Mouse (Mus musculus) kidney, adult 8-10 months (tissue): Measurements from ENCODE around the gene Tmem165.

Experiments
- DNase-seq, 2 experiments: peaks; one replicate each; pipeline ENCODE4 v3.0.0; 2022

Gene Tmem165

DNA sequence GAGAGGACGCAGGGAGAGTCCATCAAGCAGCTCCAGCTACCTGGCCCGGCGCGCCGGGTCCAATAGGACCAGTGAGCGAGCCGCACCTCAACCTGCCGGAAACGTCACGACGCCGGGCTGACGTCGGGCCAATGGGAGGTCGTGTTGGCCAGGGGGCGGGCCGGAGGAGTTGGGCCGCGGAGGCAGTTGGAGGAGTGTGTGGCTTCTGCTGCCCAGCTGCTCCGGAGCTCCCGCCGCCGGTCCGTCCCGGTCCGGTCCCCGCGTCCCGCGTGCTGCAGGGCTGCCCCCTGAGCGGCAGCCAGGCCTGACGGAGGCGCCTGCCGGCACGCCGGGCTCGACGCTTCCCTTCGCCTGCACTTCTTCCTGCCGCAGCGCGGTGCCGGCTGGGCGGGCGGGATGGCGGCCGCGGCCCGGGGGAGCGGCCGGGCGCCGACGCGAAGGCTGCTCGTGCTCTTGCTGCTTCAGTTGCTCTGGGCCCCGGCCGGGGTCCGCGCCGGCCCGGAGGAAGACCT, at the start of gene Tmem165:
Tmem165 (plus strand) TSS at position 131 of the 512 bp plus-strand sequence.
- DNase-seq: peak; percentile 95

DNA sequence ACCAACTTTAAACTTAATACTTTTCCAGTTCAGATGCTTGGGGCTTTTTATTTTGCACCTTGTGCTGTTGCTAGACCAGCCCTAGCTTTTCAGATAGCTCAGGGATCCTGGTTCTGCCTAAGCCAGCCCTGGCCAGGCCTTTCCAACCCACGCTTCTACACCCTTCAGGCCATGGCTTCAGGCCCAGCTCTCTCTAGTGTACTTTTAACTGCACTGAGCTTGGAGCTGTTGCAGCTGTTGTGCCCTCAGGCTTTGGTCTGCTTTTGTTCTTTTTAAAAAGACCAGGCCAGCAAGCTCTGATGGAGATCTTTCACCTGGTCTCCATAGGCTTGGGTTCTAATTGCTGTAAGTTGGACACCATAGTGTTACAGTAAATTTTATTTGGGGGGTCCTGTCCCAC, 48.0 kb upstream of the Tmem165 start:
- no peak for DNase-seq

DNA sequence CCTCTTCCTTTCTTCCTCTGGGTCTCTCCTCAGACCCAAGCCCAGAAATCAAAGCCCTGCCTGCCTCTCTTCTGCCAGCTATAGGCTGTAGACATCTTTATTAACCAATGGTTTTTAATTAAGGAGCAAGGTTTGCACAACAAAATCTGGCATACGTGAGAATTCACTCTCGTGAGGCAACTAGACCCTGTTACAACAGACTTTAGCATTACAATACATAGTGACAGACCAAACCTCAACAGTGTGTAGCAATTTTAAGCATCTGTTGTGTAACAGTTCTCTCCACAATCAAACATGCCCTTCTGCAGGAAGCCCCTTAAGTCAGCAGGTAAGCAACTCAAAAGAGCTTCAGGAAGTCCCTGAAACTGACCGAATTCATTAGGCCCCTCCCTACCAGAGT, 47.4 kb upstream of the Tmem165 start:
- DNase-seq: no peak

DNA sequence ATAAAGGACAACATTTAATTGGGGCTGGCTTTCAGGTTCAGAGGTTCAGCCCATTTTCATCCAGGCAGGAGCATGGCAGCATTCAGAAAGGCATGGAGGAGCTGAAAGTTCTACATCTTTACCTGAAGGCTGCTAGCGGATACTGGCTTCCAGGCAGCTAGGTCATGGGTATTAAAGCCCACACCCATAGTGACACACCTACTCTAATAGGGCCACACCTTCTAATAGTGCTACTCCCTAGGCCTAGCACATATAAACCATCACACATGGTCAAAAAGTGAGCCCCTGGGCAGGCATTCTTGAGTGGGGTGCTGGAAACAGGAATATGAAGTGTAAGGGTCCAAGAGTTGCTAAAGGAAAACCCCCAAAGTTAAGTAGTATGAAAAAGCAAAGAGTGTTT, 46.1 kb upstream of the Tmem165 start:
- no peak for DNase-seq

DNA sequence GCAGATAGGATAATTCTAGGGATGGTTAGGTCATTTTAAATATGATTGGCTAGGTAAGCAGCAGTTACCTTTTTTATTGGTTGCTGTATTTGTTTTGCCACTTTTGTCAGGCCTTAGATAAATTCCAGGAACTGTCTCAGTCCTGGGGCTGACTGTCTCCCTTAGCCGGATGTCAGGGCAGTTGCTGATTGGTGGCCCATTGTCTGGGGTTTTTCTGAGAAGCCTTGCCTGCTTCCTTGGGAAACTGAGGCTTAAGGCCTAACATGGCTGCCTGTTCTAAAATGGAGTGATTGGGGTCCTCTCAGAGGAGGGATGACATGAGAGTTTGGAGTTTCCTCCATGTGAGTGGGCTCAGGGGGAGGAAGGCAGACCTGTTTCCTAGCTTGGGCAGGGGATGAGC, 45.6 kb upstream of the Tmem165 start:
- no peak for DNase-seq

DNA sequence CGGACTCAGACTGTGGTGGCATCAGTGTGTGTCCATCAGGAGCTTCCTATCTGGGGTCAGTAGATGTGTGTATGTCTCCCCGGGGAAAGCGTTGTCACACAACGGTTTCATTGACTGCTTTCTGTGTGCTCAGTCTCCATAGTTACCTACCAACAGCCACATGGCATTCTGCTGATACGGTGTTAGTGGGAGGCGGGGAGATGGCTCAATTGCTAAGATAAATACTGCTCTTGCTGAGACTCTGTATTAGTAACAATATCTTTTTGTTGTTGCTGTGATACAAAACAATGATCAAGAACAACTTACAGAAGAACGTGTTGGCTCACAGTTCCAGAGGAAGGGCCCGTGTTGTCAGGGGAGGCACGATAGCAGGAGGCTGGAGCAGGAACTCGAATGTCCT, 45.2 kb upstream of the Tmem165 start:
- no peak for DNase-seq

DNA sequence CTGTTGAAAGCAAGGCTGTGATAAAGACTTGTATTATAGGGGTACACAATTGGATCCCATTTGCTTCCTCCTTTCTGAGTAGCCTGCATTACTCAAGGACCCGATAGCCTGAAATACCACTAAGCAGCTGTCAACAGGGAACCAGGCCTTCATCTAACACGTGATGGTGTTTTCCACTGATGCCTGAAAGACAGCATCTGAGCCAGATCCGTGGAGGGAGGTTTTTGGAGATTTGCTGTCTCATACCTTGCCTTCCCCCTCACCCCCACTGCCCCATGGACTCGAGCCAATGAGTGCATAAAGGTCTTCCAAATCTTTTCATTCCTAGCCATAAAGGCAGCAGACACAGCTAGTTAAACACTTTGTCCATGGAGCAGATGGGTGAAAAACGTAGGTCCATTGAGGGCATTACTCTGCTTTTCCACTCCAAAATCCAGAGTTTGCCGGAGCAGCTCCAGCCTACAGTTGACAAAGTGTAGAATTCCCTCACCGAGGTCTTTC, 44.5 kb upstream of the Tmem165 start:
- DNase-seq: peak in 1 of 2 experiments; percentile 11

DNA sequence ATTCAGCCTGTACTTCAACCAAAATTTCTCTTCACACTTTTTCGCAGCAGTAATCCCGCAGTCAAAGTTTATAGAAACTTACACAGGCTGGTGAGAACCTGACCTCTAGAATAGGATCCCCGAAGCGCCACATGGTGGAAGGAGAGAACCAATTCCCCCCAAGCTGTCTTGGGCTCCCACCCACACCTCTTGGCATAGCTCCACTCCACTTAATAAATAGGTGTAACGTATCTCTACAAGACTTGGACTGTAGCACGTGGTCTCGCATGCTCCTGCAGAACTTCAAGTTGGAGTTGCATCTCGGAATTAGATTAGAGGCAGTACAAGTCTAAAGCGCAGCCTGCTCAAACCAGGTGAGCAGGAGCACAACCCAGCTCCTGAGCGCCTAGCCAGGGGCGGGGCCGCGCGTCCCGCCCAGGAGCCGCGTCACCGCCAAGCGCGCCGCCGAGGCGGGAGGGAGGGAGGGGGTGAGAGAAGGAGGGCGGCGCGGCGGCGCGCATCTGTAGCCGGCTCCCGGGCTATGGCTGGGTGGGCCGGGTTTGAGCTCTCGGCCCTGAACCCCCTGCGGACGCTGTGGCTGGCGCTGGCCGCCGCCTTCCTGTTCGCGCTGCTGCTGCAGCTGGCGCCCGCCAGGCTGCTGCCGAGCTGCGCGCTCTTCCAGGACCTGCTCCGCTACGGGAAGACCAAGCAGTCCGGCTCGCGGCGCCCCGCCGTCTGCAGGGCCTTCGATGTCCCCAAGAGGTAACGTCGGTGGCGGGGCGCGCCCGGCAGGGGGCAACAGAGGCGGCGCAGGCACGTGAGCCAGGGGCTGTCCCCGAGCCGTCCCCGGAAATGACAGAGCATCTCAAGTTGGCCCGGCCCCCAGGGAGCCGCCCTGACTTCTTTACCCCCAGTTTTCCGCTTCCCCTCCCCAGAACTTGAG, 43.6 kb upstream of the Tmem165 start, which contains the start of gene Srd5a3:
Srd5a3 (plus strand) TSS at position 464 of the 922 bp plus-strand sequence.
- peak; percentile 94 to 96 for DNase-seq

DNA sequence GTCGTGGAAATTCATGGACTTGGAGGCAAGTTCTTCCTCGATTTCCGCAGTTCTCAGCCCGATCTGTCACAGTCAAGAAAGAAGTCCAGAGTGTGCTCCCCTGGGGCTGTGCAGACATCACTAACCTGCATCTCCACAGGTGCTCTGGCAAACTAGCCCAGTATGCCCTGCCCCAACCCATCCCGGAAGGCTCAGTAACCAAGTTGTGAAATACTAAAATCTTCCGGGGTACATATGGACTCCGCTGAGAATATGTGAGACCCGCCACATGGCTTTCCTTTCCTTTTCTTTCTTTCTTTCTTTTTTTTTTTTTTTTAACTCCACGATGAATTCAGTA, 43.0 kb upstream of the Tmem165 start:
- no peak for DNase-seq

DNA sequence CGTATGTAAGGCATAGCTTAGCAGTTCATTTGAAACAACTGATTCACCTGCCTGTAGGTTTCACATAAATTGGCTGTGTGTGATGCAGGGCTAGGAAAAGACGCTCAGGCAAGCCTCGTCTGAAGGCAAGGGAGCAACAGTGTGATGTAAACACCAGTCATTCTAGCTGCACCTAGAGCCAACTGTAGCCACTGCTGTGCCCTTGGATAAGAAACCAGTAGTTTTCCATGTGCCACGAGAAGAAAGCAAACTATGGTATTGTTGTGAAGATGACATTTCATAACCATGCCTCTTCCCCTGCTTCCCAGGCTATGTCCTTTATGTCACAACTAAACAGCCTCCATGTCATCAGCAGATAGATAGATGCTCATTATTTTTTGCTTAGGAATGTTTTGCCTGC, 40.3 kb upstream of the Tmem165 start:
- no peak for DNase-seq

DNA sequence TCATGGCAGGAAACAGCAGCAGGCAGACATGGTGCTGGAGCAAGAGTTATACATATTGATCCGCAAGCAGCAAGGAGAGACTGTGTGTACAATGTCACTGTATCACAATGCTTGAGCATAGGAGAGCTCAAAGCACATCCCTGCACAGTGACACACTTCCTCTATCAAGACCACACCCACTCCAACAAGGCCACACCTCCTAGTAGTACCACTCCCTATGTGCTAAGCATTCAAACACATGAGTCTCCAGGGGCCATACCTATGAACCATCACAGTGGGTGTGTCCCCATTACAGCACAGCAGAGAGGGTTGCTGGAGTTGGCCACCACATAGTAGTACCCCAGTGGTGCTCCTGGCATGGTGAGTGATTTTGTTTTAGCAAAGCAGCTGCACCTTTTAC, 37.3 kb upstream of the Tmem165 start:
- DNase-seq: no peak

DNA sequence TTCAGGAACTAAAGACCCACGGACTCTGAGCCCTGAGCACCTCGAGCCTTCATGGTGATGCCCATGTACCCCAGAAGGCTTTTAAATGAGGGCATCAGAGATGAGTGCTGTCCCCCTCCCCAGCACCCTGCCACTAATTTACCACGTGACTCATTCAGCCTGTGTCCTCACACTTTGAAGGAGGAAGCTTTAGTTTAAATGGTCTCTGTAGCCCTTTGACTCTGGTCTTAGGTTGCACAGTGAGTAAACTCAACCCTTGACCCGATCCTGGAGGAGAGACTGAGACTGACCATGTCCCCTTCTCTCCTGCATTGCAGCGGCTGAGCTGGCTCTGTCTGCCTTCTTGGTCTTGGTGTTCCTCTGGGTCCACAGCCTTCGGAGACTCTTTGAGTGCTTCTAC, 34.2 kb upstream of the Tmem165 start:
- no peak for DNase-seq

DNA sequence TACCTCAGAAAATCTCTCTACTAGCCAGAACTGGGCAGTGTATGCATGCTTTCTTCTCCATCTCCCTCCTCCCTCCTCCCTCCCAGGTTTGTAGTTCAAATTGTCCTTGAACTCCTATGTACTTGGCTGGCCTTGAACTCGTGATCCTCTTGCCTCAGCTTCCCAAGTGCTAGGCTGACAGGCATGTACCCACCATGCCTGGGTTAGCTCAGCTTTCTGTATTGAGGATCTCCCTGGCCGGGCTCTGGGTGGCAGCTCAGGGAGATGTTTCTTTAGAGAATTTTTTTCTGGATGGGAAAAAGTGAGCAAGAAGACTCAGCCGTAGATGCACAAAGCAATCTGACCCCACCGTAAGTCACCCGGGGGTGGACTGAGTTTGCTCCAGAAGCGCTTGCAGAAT, 30.7 kb upstream of the Tmem165 start:
- DNase-seq: no peak

DNA sequence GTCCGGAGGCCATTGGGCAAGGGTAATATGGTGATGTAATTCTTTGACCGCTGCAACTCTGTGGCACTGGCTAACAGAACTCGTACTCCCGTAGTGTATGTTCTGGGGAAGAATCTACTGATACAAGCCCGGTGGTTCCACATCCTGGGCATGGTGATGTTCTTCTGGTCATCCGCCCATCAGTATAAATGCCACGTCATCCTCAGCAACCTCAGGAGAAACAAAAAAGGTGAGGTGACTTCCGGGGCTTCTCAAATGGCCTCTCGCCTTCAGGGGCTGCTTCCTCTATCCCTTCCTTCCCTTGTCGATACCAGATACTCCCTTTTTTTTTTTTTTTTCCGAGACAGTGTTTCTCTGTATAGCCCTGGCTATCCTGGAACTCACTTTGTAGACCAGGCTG, 30.2 kb upstream of the Tmem165 start:
- DNase-seq: no peak

DNA sequence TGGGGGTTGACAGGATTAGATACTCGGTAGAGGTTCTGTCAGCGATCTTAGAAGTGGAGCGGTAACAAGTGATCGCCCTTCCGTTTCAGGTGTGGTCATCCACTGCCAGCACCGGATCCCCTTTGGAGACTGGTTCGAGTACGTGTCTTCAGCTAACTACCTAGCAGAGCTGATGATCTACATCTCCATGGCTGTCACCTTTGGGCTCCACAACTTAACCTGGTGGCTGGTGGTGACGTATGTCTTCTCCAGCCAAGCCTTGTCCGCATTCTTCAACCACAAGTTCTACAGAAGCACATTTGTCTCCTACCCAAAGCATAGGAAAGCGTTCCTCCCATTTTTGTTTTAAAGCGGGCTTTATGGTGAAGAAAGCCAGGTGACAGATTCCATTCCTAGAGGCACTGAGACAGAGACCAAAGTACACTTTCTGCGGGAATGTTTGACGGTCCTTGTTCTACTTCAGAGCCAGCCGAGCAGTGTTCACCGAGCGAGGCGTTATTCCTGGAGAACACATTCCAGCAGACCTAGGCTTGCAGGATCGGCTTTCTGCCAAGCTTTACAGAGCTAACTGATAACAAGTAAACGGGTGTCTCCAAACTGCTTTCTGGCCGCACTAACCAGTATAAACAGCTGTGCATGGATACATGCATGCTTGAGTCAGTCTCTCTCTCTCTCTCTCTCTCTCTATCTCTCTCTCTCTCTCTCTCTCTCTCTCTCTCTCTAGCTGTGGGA, 29.1 kb upstream of the Tmem165 start:
- DNase-seq: peak; percentile 13 to 21

DNA sequence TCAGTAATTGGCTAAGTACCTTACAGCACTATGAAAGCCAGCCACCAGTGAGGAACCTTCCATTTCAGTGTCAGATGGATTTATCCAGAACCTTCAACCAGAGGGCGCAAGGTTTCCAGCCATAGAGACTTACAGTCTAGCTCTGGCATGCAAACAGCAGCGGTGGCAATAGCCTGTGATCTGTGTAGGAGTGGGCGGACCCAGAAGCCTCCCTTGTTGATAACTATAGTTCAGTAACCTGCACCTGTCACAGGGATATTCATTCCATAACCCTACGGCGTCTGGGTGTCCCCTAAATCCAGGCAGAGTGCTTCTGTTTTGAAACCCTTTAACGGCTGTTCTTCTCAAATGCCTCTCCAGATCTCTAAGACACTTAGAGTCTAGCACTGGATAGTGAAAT, 24.1 kb upstream of the Tmem165 start:
- no peak for DNase-seq

DNA sequence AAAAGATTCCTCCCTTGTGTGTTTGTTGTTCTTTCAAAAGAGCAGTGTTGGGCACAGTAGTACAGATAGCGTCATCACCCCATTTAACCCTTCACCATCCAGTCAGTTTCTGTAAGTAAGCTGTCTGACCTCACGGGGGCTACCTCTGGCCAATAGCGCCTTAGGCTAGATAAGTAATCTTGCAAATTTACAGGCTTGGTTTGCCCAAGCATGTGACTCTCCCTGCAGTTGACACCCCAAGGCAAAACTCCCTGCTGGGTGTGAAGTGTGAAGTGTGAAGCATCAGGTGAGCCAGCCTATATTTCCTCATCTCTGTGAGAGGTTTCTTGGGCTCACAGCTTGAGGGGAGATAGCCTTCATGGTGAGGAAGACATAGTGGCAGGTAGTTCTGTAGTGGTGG, 23.6 kb upstream of the Tmem165 start:
- no peak for DNase-seq

DNA sequence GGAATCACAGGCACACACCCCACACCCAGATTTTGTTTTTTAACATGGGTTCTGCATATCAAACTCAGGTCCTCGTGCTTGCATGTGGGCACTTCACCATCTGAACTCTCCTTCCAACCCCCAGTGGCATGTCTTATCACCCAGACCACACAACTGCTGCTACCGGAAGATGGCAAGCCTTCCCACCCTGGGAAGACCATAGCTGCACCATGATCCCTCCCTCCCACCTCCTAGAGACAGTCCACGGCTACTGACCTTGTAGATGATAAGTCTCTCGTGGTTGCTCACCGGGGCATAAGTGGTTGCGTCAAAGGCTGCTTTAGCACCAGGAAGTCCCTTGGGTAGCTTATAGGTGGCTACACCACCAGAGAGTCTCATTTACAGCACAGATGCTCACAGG, 22.2 kb upstream of the Tmem165 start:
- no peak for DNase-seq

DNA sequence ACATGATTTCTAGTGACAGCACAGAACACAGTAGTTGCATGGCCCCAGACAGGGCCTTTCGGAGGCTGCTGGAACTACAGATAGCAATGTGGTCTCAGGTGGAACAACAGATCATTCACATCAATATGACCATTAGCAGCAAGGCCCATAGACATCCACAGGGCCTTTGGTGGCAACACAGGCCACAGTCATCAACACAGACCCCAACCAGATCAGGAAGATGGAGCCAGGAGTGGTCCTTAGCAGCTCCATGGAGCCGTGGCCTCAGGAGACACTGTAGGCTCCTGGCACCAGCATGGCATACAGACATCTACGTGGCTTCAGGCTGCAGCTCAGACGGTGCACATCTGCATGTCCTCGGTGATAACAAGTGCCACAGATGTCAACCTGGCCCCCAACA, 20.8 kb upstream of the Tmem165 start:
- no peak for DNase-seq

DNA sequence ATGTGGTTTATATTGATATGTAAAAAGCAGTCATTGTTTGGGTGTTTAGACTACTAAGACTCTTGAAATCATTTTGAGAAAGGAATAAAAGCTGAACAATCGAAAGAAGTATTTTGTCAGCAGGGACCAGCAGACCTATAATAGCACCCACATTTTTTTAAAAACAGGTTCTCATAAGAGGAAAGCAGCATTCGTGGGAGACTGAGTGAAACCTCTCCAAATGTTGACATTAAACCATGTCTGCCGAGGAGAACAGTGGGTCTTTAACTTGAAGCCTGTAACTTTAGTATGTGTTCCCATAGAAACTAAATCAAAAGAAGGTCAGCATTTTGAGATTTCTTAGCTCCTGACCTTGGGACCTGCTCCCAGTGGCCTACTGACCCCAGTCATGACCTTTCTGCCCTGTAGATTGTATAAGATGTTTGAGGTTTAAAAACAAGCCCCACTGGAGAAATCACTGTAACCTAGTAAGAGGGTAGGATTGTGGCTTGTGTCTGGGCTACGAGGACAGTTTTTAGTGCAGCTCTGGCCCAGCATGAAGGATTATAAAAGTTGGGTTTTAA, 19.8 kb upstream of the Tmem165 start:
- DNase-seq: no peak

DNA sequence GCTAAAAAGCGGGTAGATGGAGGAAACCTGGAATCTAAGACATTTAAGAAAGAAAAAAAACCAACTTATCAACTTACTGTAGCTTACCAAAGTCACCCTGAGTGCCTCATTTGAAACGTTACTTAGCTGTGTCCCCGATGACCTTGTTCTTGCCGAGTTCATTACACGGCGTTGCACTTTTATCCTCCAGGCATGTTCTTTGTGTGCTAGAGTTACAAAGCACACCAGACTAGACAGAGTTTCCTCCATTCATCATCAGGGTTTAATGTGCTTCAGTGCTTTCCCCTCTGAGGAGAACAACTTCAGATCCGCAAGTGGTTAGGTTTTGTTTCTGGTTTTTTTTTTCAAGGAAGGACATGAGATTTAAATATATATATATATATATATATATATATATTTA, 18.9 kb upstream of the Tmem165 start:
- no peak for DNase-seq

DNA sequence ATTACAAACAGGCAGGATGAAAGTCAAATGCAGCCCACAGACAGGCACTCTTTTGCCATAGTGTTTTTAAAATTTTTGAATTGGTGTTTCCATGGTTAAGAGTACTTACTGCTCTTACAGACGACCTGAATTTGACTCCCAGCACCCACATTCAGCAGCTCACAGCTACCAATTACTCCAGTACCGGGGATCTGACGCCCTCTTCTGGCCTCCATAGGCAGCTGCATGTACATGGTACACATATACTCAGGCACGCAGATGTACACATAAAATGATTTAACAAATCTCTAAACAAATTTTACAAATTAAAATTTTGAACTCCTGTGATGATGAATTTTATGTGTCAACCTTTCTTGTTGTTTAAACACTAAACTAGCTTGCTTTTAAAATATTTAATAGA, 13.2 kb upstream of the Tmem165 start:
- DNase-seq: no peak

DNA sequence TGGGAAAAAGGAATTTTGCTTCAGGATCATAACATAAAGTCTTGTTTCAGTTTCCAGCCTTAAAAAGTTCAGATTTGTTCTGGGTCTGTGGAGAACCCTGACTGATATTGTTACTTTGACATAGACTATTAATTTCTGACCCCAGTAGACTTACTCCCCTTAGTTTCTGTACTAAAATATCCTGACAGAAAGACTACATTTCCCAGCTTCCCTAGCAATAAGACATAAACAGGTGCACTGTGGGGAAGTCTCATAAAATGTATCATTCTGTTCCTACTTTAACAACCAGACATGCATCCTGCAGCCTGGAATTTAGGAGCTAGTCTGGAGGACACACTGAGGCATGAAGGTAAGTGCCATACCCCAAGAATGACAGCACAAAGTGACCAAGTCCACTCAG, 12.6 kb upstream of the Tmem165 start:
- DNase-seq: no peak

DNA sequence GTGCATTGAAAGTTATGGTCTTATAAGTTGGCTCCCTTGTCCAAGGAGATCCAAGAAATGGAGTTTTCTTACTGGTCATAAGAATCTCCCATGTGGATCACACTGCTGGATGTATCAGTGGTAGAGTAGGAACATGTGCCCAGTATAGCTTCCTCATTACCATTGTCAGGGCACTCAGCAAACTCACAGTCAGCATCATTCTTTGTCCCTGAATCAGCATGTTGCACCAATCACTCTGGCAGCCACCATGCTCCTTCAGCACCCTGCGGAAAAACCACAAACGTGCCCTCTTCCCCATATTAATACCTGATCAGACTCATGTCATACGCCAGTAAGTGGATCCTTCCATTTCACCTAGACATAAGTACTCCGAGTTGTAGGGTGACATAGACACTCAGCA, 8.6 kb upstream of the Tmem165 start:
- DNase-seq: no peak
